Mouse (Mus musculus): ENCODE measurements around the gene Plk1. TPM values are rescaled to one million over a fixed set of nuclear protein-coding genes. Genes with fewer than 3 reads are reported as not detected.

Gene Plk1
- total RNA-seq, 2 experiments from 2014 or later, result 128 to 147 TPM

DNA sequence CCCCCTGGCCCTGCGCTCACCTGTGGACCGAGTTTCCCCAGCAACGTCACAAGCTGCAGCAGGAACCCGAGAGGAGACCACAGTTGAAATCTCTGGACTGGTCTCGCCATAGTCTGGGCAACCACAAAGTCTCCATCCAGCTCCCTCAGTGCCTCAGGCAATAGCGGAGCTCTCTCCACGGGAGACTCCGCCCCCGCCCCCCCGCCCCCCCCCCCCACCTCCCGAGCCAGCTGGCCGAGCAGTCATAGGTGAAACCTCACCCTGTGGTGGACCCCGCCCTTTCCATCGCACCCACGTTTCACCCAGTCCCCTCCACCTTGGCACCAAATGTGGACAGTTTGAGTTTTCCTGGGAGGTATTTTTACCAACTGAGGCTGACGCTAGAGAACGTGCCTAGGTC is 26.8 kb downstream of the Plk1 start, which contains the start of gene Ern2:
Ern2 (minus strand) TSS at position 165 of the 400 bp plus-strand sequence.
- no peak for ATAC-seq (replicated peaks; ENCODE audit: low FRiP score, poor library complexity, severe bottlenecking)

DNA sequence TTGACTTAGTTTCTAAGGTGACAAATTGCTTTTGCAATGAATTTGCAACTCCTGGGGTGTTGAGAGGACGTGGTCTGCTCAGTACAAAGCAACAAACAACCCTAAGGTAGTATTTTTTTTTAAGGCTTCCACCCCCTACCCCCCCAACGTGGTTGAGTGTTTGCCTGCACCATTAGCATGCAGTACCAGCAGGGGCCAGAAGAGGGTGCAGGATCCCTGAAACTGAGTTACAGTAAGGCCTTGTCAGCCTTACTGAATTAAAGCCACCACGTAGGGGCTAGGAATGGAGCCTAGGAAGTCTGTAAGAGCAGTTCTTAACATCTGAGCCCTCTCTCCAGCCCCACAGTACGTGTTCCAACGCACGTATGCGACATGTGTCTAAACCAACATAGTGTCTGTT is 30.2 kb downstream of the Plk1 start:
- peak; percentile 76 for ATAC-seq (replicated peaks; ENCODE audit: low FRiP score, poor library complexity, severe bottlenecking)

GRCm38 (mm10) chr7:122191097-122191496 is 31.9 kb downstream of the Plk1 start:
- ATAC-seq (replicated peaks; ENCODE audit: low FRiP score, poor library complexity, severe bottlenecking), result no peak

- ATAC-seq (replicated peaks; ENCODE audit: low FRiP score, poor library complexity, severe bottlenecking), result no peak
These were observed 34.7 kb downstream of the Plk1 start for GRCm38 (mm10) chr7:122193919-122194318.

DNA sequence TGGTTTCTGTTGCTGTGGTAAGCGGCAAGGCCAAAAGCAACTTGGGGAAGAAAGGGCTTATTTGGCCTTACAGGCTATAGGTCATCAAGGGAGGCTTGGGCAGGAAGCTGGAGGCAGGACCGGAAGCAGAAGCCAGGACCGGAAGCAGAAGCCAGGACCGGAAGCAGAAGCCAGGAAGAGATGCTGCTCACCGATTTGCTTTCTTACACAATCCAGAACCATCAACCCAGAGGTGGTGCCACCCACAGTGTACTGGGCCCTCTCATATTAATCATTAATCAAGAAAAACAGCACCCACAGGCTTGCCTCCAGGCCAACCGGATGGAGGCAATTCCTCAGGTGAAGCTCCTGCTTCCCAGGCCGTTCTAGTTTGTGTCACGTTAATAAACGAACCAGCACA is 37.5 kb downstream of the Plk1 start:
- no peak for ATAC-seq (replicated peaks; ENCODE audit: low FRiP score, poor library complexity, severe bottlenecking)

GRCm38 (mm10) chr7:122197306-122197705 is 38.1 kb downstream of the Plk1 start:
- peak; percentile 66; the same call in 1 of the 2 replicates for ATAC-seq (replicated peaks; ENCODE audit: low FRiP score, poor library complexity, severe bottlenecking)

DNA sequence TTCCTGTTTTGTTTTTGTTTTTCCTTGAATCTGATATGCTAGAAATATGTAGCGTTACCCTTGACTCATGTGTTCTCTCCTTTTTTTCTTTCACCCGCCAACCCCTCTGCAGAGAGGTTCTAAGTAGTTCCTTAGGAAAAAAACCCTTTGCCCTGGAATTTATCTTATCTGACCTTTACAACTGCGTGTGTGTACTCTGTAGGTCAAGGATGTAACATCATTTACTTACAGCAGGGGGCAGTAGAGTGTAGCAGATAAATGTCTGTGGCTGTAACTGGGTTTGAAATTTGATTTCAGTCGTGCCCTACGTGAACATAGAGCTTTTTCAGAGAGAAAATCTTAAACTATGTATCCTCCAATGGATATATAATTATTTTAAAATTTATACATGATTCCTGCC is 40.1 kb downstream of the Plk1 start:
- 0 out of 2 replicates have a peak, but pooled peaks have one; percentile 67 for ATAC-seq (replicated peaks; ENCODE audit: low FRiP score, poor library complexity, severe bottlenecking)

GRCm38 (mm10) chr7:122203936-122204335 is 44.7 kb downstream of the Plk1 start:
- ATAC-seq (replicated peaks; ENCODE audit: low FRiP score, poor library complexity, severe bottlenecking), result no peak

- no peak for ATAC-seq (replicated peaks; ENCODE audit: low FRiP score, poor library complexity, severe bottlenecking)
These were observed 46.9 kb downstream of the Plk1 start for GRCm38 (mm10) chr7:122206121-122206520.

GRCm38 (mm10) chr7:122208276-122209021 is 49.2 kb downstream of the Plk1 start:
- ATAC-seq (replicated peaks; ENCODE audit: low FRiP score, poor library complexity, severe bottlenecking), result no peak

GRCm38 (mm10) chr7:122219315-122219801 is 60.1 kb downstream of the Plk1 start, which contains the start of gene Chp2:
Chp2 (plus strand) TSS chr7:122219496.
- no peak for ATAC-seq (replicated peaks; ENCODE audit: low FRiP score, poor library complexity, severe bottlenecking)

Other genes with a start within 250 kb of the Plk1 start
- 4.2 and 6.1 TPM in 2 replicates for gene Cog7, start 177.7 kb upstream of the Plk1 start, total RNA-seq (2015; ENCODE audit: low replicate concordance)
- 1.7 and 4.4 TPM in 2 replicates for gene Cog7, start 177.7 kb upstream of the Plk1 start, total RNA-seq (2017; ENCODE audit: low replicate concordance)
- gene Gga2, start 138.2 kb upstream of the Plk1 start, total RNA-seq (2015; ENCODE audit: low replicate concordance), result 6.3 and 7.6 TPM in 2 replicates
- 4.9 and 7.2 TPM in 2 replicates for gene Gga2, start 138.2 kb upstream of the Plk1 start, total RNA-seq (2017; ENCODE audit: low replicate concordance)
- 11.2 and 13.0 TPM in 2 replicates for gene Ubfd1, start 92.3 kb upstream of the Plk1 start, total RNA-seq (2015; ENCODE audit: low replicate concordance)
- gene Ubfd1, start 92.3 kb upstream of the Plk1 start, total RNA-seq (2017; ENCODE audit: low replicate concordance), result 1.7 and 10.4 TPM in 2 replicates
- gene Ears2, start 92.2 kb upstream of the Plk1 start, total RNA-seq (2015; ENCODE audit: low replicate concordance), result 0.72 TPM in 1 of 2 replicates, not detected in the other
- 0.15 and 0.90 TPM in 2 replicates for gene Ears2, start 92.2 kb upstream of the Plk1 start, total RNA-seq (2017; ENCODE audit: low replicate concordance)
- 88.7 and 168 TPM in 2 replicates for gene Ndufab1, start 57.6 kb upstream of the Plk1 start, total RNA-seq (2015; ENCODE audit: low replicate concordance)
- gene Ndufab1, start 57.6 kb upstream of the Plk1 start, total RNA-seq (2017; ENCODE audit: low replicate concordance), result 19.6 and 45.8 TPM in 2 replicates
- gene Palb2, start 26.5 kb upstream of the Plk1 start, total RNA-seq (2015; ENCODE audit: low replicate concordance), result 15.1 and 27.0 TPM in 2 replicates
- 28.4 and 30.3 TPM in 2 replicates for gene Palb2, start 26.5 kb upstream of the Plk1 start, total RNA-seq (2017; ENCODE audit: low replicate concordance)
- gene Dctn5, start 26.4 kb upstream of the Plk1 start, total RNA-seq (2015; ENCODE audit: low replicate concordance), result 61.6 and 66.3 TPM in 2 replicates
- gene Dctn5, start 26.4 kb upstream of the Plk1 start, total RNA-seq (2017; ENCODE audit: low replicate concordance), result 31.4 and 32.3 TPM in 2 replicates
- gene Ern2, start 26.8 kb downstream of the Plk1 start, total RNA-seq (2015; ENCODE audit: low replicate concordance), result not detected in 2 replicates
- not detected in 2 replicates for gene Ern2, start 26.8 kb downstream of the Plk1 start, total RNA-seq (2017; ENCODE audit: low replicate concordance)
- gene Chp2, start 60.1 kb downstream of the Plk1 start, total RNA-seq (2015; ENCODE audit: low replicate concordance), result 1.7 and 4.3 TPM in 2 replicates
- 6.7 and 7.8 TPM in 2 replicates for gene Chp2, start 60.1 kb downstream of the Plk1 start, total RNA-seq (2017; ENCODE audit: low replicate concordance)
- 26.8 and 44.7 TPM in 2 replicates for gene Prkcb, start 129.3 kb downstream of the Plk1 start, total RNA-seq (2015; ENCODE audit: low replicate concordance)
- gene Prkcb, start 129.3 kb downstream of the Plk1 start, total RNA-seq (2017; ENCODE audit: low replicate concordance), result 17.5 and 23.0 TPM in 2 replicates